Mouse (Mus musculus) small intestine, adult 2 months (tissue): ENCODE data around the gene Ptpn14. TPM values are rescaled to one million over a fixed set of nuclear protein-coding genes. Genes with fewer than 3 reads are reported as not detected.

ENCODE experiments used
- H3K27ac ChIP-seq: fragments of 200-500 bp; 2 replicates; pipeline ENCODE4 v1.5.1; 2012; ENCODE audit warnings: low read depth, low read length, control low read depth, inconsistent platforms; ENCODE audit not compliant: insufficient read depth
- H3K27me3 ChIP-seq: fragments of 200-500 bp; 2 replicates; pipeline ENCODE4 v1.6.1; 2012; ENCODE audit warnings: mild to moderate bottlenecking, moderate library complexity, low read length, inconsistent platforms; ENCODE audit not compliant: control insufficient read depth, insufficient read depth
- H3K36me3 ChIP-seq: fragments of 200-500 bp; 2 replicates; pipeline ENCODE4 v1.6.1; 2012; ENCODE audit warnings: mild to moderate bottlenecking, low read length, control low read depth, inconsistent platforms; ENCODE audit not compliant: control insufficient read depth, insufficient read depth
- H3K4me1 ChIP-seq: fragments of 200-500 bp; 2 replicates; pipeline ENCODE4 v1.6.1; 2012; ENCODE audit warnings: low read length, inconsistent platforms, mixed read lengths; ENCODE audit not compliant: control insufficient read depth, insufficient read depth, insufficient read length
- H3K4me3 ChIP-seq: fragments of 200-500 bp; 2 replicates; pipeline ENCODE4 v1.5.1; 2012; ENCODE audit warnings: low read depth, mild to moderate bottlenecking, control low read depth, inconsistent platforms, low read length, moderate library complexity
- CTCF ChIP-seq: fragments of 200-500 bp; IDR thresholded peaks from 2 replicates; pipeline ENCODE4 v1.5.1; 2012; ENCODE audit warnings: low read depth, mild to moderate bottlenecking, control low read depth, inconsistent platforms, low read length, moderate library complexity, mixed read lengths; ENCODE audit not compliant: insufficient replicate concordance, insufficient read length; ENCODE audit errors: extremely low read depth
- POLR2A ChIP-seq: fragments of 200-500 bp; IDR thresholded peaks from 2 replicates; pipeline ENCODE4 v1.6.1; 2012; ENCODE audit warnings: low read depth, mild to moderate bottlenecking, control low read depth, inconsistent platforms, low read length, moderate library complexity
- WGBS: fragments of 180-500 bp; shearing (Covaris S2); methylation state at CpG from one replicate; pipeline ENCODE4 v1.1.7; 2018; 5-methylcytosine and 5-hydroxymethylcytosine counted together
- polyA plus RNA-seq: library from polyadenylated mRNA; depleted of rRNA; stranded (reverse); fragments of >200 nt; gene quantifications from 2 replicates; pipeline ENCODE4 v1.2.3, GENCODE M21; 2012

Gene Ptpn14
- polyA plus RNA-seq, 1 experiment, result 2.5 TPM

GRCm38 (mm10) chr1:189800211-189800961 is 72.3 kb downstream of the Ptpn14 start:
- no peak overlapping the region for H3K4me3 ChIP-seq
- H3K27ac ChIP-seq, result no peak overlapping the region
- H3K27me3 ChIP-seq, result no peaks in the 10 kb centered on the region
- WGBS, result 79% methylated on average over 13 of the region's 13 CpGs
- TF ChIP-seq CTCF (no peak), POLR2A (no peak)
- H3K4me1 ChIP-seq, result peaks cover 2% of the 10 kb centered on the region; the same call in 1 of the 2 replicates
- no peaks in the 10 kb centered on the region for H3K36me3 ChIP-seq

- Histone ChIP-seq H3K27me3 (no peaks in the 10 kb centered on the region), H3K4me3 (no peak overlapping the region), H3K4me1 (peaks cover 2% of the 10 kb centered on the region; the same call in 1 of the 2 replicates), H3K27ac (no peak overlapping the region), H3K36me3 (no peaks in the 10 kb centered on the region)
- TF ChIP-seq POLR2A, result no peak
- TF ChIP-seq CTCF, result no peak
- WGBS, result 93% methylated on average over 4 of the region's 4 CpGs
These were observed 73.2 kb downstream of the Ptpn14 start for GRCm38 (mm10) chr1:189801303-189801702.

GRCm38 (mm10) chr1:189802575-189802974 is 74.5 kb downstream of the Ptpn14 start:
- 92% methylated on average over 4 of the region's 4 CpGs for WGBS
- TF ChIP-seq CTCF, result no peak
- TF ChIP-seq POLR2A, result no peak
- Histone ChIP-seq H3K4me3 (no peak overlapping the region), H3K27me3 (no peaks in the 10 kb centered on the region), H3K4me1 (peaks cover 2% of the 10 kb centered on the region; the same call in 1 of the 2 replicates), H3K27ac (no peak overlapping the region), H3K36me3 (no peaks in the 10 kb centered on the region)

- Histone ChIP-seq H3K36me3 (no peaks in the 10 kb centered on the region), H3K4me1 (peaks cover 2% of the 10 kb centered on the region; the same call in 1 of the 2 replicates), H3K27me3 (no peaks in the 10 kb centered on the region), H3K4me3 (no peak overlapping the region), H3K27ac (no peak overlapping the region)
- WGBS, result 27% methylated on average over 11 of the region's 11 CpGs
- TF ChIP-seq CTCF (no peak), POLR2A (no peak)
These were observed 75.7 kb downstream of the Ptpn14 start for GRCm38 (mm10) chr1:189803742-189804141.

- no peaks in the 10 kb centered on the region for H3K4me1 ChIP-seq
- no peak for TF ChIP-seq CTCF
- TF ChIP-seq POLR2A, result no peak
- WGBS, result 81% methylated on average over 13 of the region's 13 CpGs
These were observed 78.6 kb downstream of the Ptpn14 start for GRCm38 (mm10) chr1:189806533-189807297.

GRCm38 (mm10) chr1:189808015-189808414 is 79.9 kb downstream of the Ptpn14 start:
- no peaks in the 10 kb centered on the region for H3K36me3 ChIP-seq
- H3K4me1 ChIP-seq, result no peaks in the 10 kb centered on the region; the same call in 1 of the 2 replicates
- 92% methylated on average over 6 of the region's 6 CpGs for WGBS
- no peak overlapping the region for H3K4me3 ChIP-seq
- TF ChIP-seq POLR2A (no peak), CTCF (no peak)
- H3K27ac ChIP-seq, result no peak overlapping the region
- H3K27me3 ChIP-seq, result no peaks in the 10 kb centered on the region

More at GRCm38 (mm10) chr1:189806533-189807297, 78.6 kb downstream of the Ptpn14 start:
- no peak overlapping the region for H3K4me3 ChIP-seq
- no peaks in the 10 kb centered on the region for H3K36me3 ChIP-seq
- H3K27ac ChIP-seq, result no peak overlapping the region
- H3K27me3 ChIP-seq, result no peaks in the 10 kb centered on the region

- TF ChIP-seq POLR2A, result no peak
- TF ChIP-seq CTCF, result no peak
- no peak overlapping the region for H3K27ac ChIP-seq
- H3K27me3 ChIP-seq, result no peaks in the 10 kb centered on the region
- no peaks in the 10 kb centered on the region for H3K36me3 ChIP-seq
- no peak overlapping the region for H3K4me3 ChIP-seq
- no peaks in the 10 kb centered on the region; the same call in 1 of the 2 replicates for H3K4me1 ChIP-seq
- WGBS, result 77% methylated on average over 2 of the region's 2 CpGs
These were observed 80.4 kb downstream of the Ptpn14 start for GRCm38 (mm10) chr1:189808453-189808852.
